Mouse (Mus musculus): ENCODE measurements around the gene Abcc8. TPM values are rescaled to one million over a fixed set of nuclear protein-coding genes. Genes with fewer than 3 reads are reported as not detected.

The Abcc8 gene
- total and polyA plus RNA-seq, 3 experiments: not detected

GRCm38 (mm10) chr7:46099682-46100081 lies 80.2 kb downstream of the Abcc8 start:
- Histone ChIP-seq H3K27me3 (replicated peaks) (peaks cover 85% of the 10 kb centered on the region), H3K4me3 (replicated peaks in 1 of 3; ENCODE audit: low read depth in 2 of 3, low read length in 2 of 3, poor library complexity in 1 of 3) (no peak overlapping the region), H3K4me1 (ENCODE audit: control insufficient read depth in 1 of 2, insufficient read depth in 2 of 2) (no peaks in the 10 kb centered on the region), H3K36me3 (replicated peaks in 1 of 2; ENCODE audit: control insufficient read depth in 1 of 2, insufficient read depth in 1 of 2, low read length in 1 of 2) (no peaks in the 10 kb centered on the region), H3K79me2 (replicated peaks; ENCODE audit: control insufficient read depth, extremely low read depth, insufficient read depth, poor library complexity, severe bottlenecking) (no peaks in the 10 kb centered on the region), H3K9me3 (replicated peaks; ENCODE audit: low read length) (no peaks in the 10 kb centered on the region), H3K9ac (ENCODE audit: insufficient read depth, low read depth) (no peak overlapping the region), H3K27ac (ENCODE audit: insufficient read depth, low read depth) (no peak overlapping the region), H3K4me2 (ENCODE audit: insufficient read depth, low read depth, poor library complexity, severe bottlenecking) (no peak overlapping the region)
- TF ChIP-seq USF2 (conservative IDR thresholded peaks at IDR 0.05; ENCODE audit: low read depth, low read length): no peak
- no peak for TF ChIP-seq SMC3 (IDR thresholded peaks at IDR 0.05; ENCODE audit: low read depth, low read length)
- no peak for TF ChIP-seq CHD2 (IDR thresholded peaks at IDR 0.05; ENCODE audit: low read length)
- TF ChIP-seq KAT2A (IDR thresholded peaks at IDR 0.05; ENCODE audit: insufficient replicate concordance, low read length): no peak
- no peak for TF ChIP-seq IRF4 (IDR thresholded peaks at IDR 0.05; ENCODE audit: low read depth, low read length)
- in situ Hi-C loops (cut with MboI; ENCODE audit: low pct_ligation_motif_present, low pct_unique_long_range_greater_than_20kb, low sequenced_read_pairs): loop anchor here (5.0 kb wide), 1 partner anchor 103 kb away; no protein-coding TSS in a partner anchor
- DNase-seq (ENCODE audit: extremely low read depth): no peak
- dilution Hi-C loops (cut with MboI; ENCODE audit: extremely low pct_ligation_motif_present, extremely low pct_unique_long_range_greater_than_20kb, low sequenced_read_pairs): no loop called here

- Histone ChIP-seq H3K79me2 (replicated peaks; ENCODE audit: control insufficient read depth, extremely low read depth, insufficient read depth, poor library complexity, severe bottlenecking) (no peaks in the 10 kb centered on the region), H3K36me3 (replicated peaks in 1 of 2; ENCODE audit: control insufficient read depth in 1 of 2, insufficient read depth in 1 of 2, low read length in 1 of 2) (no peaks in the 10 kb centered on the region), H3K9ac (ENCODE audit: insufficient read depth, low read depth) (no peak overlapping the region), H3K4me3 (replicated peaks in 1 of 3; ENCODE audit: low read depth in 2 of 3, low read length in 2 of 3, poor library complexity in 1 of 3) (no peak overlapping the region), H3K27me3 (replicated peaks) (peaks cover 82% of the 10 kb centered on the region), H3K27ac (ENCODE audit: insufficient read depth, low read depth) (no peak overlapping the region), H3K9me3 (replicated peaks; ENCODE audit: low read length) (no peaks in the 10 kb centered on the region), H3K4me2 (ENCODE audit: insufficient read depth, low read depth, poor library complexity, severe bottlenecking) (no peak overlapping the region), H3K4me1 (ENCODE audit: control insufficient read depth in 1 of 2, insufficient read depth in 2 of 2) (no peaks in the 10 kb centered on the region)
- no peak for TF ChIP-seq ZC3H11A (IDR thresholded peaks at IDR 0.05; ENCODE audit: low read depth, low read length)
- no peak for TF ChIP-seq ZNF384 (IDR thresholded peaks at IDR 0.05; ENCODE audit: low read depth, low read length)
- no peak for TF ChIP-seq ETS1 (conservative IDR thresholded peaks at IDR 0.05; ENCODE audit: low read depth, low read length)
- TF ChIP-seq USF1 (IDR thresholded peaks at IDR 0.05; ENCODE audit: low read depth, low read length): no peak
- TF ChIP-seq RAD21 (IDR thresholded peaks at IDR 0.05; ENCODE audit: low read depth, low read length): no peak
- TF ChIP-seq ZMIZ1 (IDR thresholded peaks at IDR 0.05; ENCODE audit: low read depth, low read length): no peak
- no peak for TF ChIP-seq TCF12 (IDR thresholded peaks at IDR 0.05; ENCODE audit: low read depth, low read length)
- TF ChIP-seq POLR2A (IDR thresholded peaks at IDR 0.05; ENCODE audit: low read depth, low read length): no peak
- TF ChIP-seq MYC (IDR thresholded peaks at IDR 0.05; ENCODE audit: low read depth, low read length): no peak
- TF ChIP-seq UBTF (IDR thresholded peaks at IDR 0.05; ENCODE audit: low read depth, low read length): no peak
- no peak for TF ChIP-seq NELFE (IDR thresholded peaks at IDR 0.05; ENCODE audit: low read depth, low read length)
- TF ChIP-seq ZKSCAN1 (IDR thresholded peaks at IDR 0.05; ENCODE audit: borderline replicate concordance, low read depth, low read length): no peak
- no peak for TF ChIP-seq MAX (IDR thresholded peaks at IDR 0.05; ENCODE audit: low read length)
- TF ChIP-seq PAX5 (IDR thresholded peaks at IDR 0.05; ENCODE audit: low read length): no peak
- no peak for TF ChIP-seq JUN (IDR thresholded peaks at IDR 0.05; ENCODE audit: insufficient read depth, low read depth, low read length)
- TF ChIP-seq CTCF (conservative IDR thresholded peaks at IDR 0.05 in 1 of 2, IDR thresholded peaks at IDR 0.05 in 1 of 2; ENCODE audit: low read depth in 2 of 2, low read length in 2 of 2): no peak
- TF ChIP-seq JUND (conservative IDR thresholded peaks at IDR 0.05; ENCODE audit: low read depth, low read length): no peak
- TF ChIP-seq SIN3A (IDR thresholded peaks at IDR 0.05; ENCODE audit: low read length): no peak
- no peak for TF ChIP-seq BHLHE40 (IDR thresholded peaks at IDR 0.05; ENCODE audit: low read depth, low read length)
- dilution Hi-C loops (cut with MboI; ENCODE audit: extremely low pct_ligation_motif_present, extremely low pct_unique_long_range_greater_than_20kb, low sequenced_read_pairs): no loop called here
- DNase-seq (ENCODE audit: extremely low read depth): no peak
- in situ Hi-C loops (cut with MboI; ENCODE audit: low pct_ligation_motif_present, low pct_unique_long_range_greater_than_20kb, low sequenced_read_pairs): loop anchor here (5.0 kb wide), 1 partner anchor 103 kb away; no protein-coding TSS in a partner anchor
These were observed 80.9 kb downstream of the Abcc8 start for GRCm38 (mm10) chr7:46098919-46099286.

Data from CH12.LX (cell line).